In the genomic region with DNA sequence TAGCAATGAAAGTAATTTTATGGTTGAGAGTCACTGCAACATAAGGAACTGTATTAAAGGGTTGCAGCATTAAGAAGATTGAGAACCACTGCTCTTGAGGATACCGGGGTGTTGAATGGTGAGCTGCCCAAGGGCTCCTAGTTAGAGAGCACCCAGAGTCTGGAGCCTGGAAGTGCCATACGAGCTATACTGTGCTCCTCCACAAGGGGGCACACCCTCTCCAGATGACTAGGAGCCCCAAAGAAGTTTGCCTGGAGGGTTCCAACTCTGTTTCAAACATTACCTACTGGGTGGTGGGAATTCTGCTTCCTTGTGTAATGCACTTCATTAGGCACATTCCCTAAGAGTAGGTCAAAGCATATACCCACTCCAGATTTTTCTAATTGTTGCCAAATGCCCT, we compare ENCODE assay signal across 8 mouse cellular contexts.
DNase-seq lines count a peak whose midpoint lies in the region; ATAC-seq and TF ChIP-seq lines count a peak whose summit lies in the region.

No protein-coding gene starts in this region.

- H3K4me1 ChIP-seq in cortical plate, adult 2 months (ENCODE audit: control insufficient read depth, insufficient read depth, low read length), result peaks cover 18% of the 10 kb centered on the region
- H3K4me1 ChIP-seq in stomach, postnatal 0 days (replicated peaks; ENCODE audit: control insufficient read depth, insufficient read depth), result no peaks in the 10 kb centered on the region

- H3K27ac ChIP-seq in cortical plate, adult 2 months (ENCODE audit: insufficient read depth, low read length), result no peak overlapping the region
- no peak overlapping the region for H3K27ac ChIP-seq in stomach, postnatal 0 days (replicated peaks)

- DNase-seq in gastrocnemius, adult 18-20 months (ENCODE audit: low spot score), result peak; percentile 70
- no peak for DNase-seq in gastrocnemius, postnatal 25 days
- peak; percentile 39 for DNase-seq in 416B (ENCODE audit: low read depth)
- peak; percentile 66 for DNase-seq in adrenal gland, adult 2 months
- peak; percentile 59 for DNase-seq in kidney, adult 9 months
- peak; percentile 35 to 56 for DNase-seq in lung, adult 18-20 months
- peak; percentile 67 for DNase-seq in stomach, postnatal 0 days (ENCODE audit: low spot score)

- H3K9ac ChIP-seq in stomach, postnatal 0 days (ENCODE audit: low read length), result no peak overlapping the region

- no peak for ATAC-seq in stomach, postnatal 0 days (ENCODE audit: low FRiP score, low TSS enrichment)

- no peaks in the 10 kb centered on the region for H3K27me3 ChIP-seq in stomach, postnatal 0 days (ENCODE audit: control insufficient read depth, insufficient read depth, low read length)

- TF ChIP-seq EP300 in stomach, postnatal 0 days (optimal IDR thresholded peaks at IDR 0.05), result no peak

- H3K9me3 ChIP-seq in stomach, postnatal 0 days (ENCODE audit: control insufficient read depth, low read length), result no peaks in the 10 kb centered on the region

- H3K4me2 ChIP-seq in stomach, postnatal 0 days (replicated peaks; ENCODE audit: low read depth), result no peak overlapping the region

- no peak for TF ChIP-seq POLR2A in cortical plate, adult 2 months (IDR thresholded peaks at IDR 0.05; ENCODE audit: extremely low read depth, insufficient read depth, low read length)

- peak; percentile 70 for TF ChIP-seq CTCF in cortical plate, adult 2 months (IDR thresholded peaks at IDR 0.05; ENCODE audit: extremely low read depth, insufficient read depth, low read length)
- peak; percentile 79 for TF ChIP-seq CTCF in stomach, postnatal 0 days (IDR thresholded peaks at IDR 0.05; ENCODE audit: low read depth)

- no peak overlapping the region for H3K4me3 ChIP-seq in cortical plate, adult 2 months (ENCODE audit: insufficient read depth, low read length)
- H3K4me3 ChIP-seq in stomach, postnatal 0 days (ENCODE audit: low read depth, low read length), result no peak overlapping the region

- 26% methylated on average over 2 of the region's 2 CpGs for WGBS in stomach, postnatal 0 days

- no peaks in the 10 kb centered on the region for H3K36me3 ChIP-seq in stomach, postnatal 0 days (ENCODE audit: control insufficient read depth, insufficient read depth, low read length)
